Mouse (Mus musculus): ENCODE measurements around the gene Plekhd1. TPM values are rescaled to one million over a fixed set of nuclear protein-coding genes. Genes with fewer than 3 reads are reported as not detected.

Plekhd1 gene
- total RNA-seq, 2 experiments from 2014 or later = 6.2 to 7.5 TPM

- DNase-seq (ENCODE audit: extremely low spot score in 1 of 2, low spot score in 1 of 2) = no peak
Measured at GRCm38 (mm10) chr12:80744614-80745013, 52.2 kb downstream of the Plekhd1 start.

GRCm38 (mm10) chr12:80746031-80746813 is 53.8 kb downstream of the Plekhd1 start:
- DNase-seq (ENCODE audit: extremely low spot score in 1 of 2, low spot score in 1 of 2) = peak; percentile 22 to 29

DNA sequence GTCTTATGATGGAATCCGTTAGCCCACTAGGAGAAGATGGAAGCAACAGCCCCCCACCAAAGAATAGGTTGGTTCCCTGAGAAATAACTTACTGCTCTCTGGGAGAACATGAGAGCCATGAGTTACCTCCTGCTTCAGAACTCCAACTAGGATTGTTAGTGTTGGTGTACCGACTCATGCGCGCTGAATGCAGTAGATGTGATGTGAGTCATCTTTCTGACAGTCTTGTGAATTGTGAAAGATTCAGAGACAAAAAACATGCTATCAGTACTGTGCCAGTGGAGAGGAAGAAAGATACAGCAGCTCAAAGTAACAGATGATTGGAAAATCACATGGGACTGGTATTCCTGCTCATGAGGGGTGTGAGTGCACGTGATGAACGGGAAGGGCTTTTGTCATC is 59.2 kb downstream of the Plekhd1 start:
- no peak for DNase-seq (ENCODE audit: extremely low spot score in 1 of 2, low spot score in 1 of 2)

GRCm38 (mm10) chr12:80757751-80758558 is 65.6 kb downstream of the Plekhd1 start:
- DNase-seq (ENCODE audit: extremely low spot score in 1 of 2, low spot score in 1 of 2) = no peak

GRCm38 (mm10) chr12:80758559-80759386 is 66.4 kb downstream of the Plekhd1 start:
- peak in 1 of 2 experiments; percentile 12 for DNase-seq (ENCODE audit: extremely low spot score in 1 of 2, low spot score in 1 of 2)

GRCm38 (mm10) chr12:80759387-80759712 is 67.0 kb downstream of the Plekhd1 start:
- no peak for DNase-seq (ENCODE audit: extremely low spot score in 1 of 2, low spot score in 1 of 2)

GRCm38 (mm10) chr12:80759713-80760395 is 67.5 kb downstream of the Plekhd1 start:
- peak; percentile 33 to 49 for DNase-seq (ENCODE audit: extremely low spot score in 1 of 2, low spot score in 1 of 2)

DNA sequence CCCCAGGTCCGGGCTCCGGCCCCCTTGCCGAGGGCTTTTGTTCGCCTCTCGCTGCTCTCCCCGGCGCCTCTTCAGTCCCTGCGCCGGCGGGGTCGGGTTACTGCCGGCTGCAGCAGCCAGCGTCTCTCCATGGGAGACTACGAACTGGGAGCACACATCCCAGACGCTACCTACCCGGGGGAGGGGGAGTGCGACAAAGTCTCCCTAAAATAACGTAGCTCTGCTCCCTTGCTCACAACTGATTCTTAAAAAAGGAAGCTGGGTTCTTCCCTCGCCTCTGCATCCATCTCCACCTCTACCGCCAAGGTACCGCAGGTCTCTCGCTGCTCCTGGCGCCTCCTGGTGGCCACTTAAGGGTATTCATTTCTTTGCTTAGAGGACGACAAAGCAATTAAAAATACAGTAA is 68.0 kb downstream of the Plekhd1 start, which contains the start of gene Ccdc177:
TSS of gene Ccdc177 (minus strand) at position 292 of the 406 bp plus-strand sequence.
- peak; percentile 70 to 89 for DNase-seq (ENCODE audit: extremely low spot score in 1 of 2, low spot score in 1 of 2)

DNA sequence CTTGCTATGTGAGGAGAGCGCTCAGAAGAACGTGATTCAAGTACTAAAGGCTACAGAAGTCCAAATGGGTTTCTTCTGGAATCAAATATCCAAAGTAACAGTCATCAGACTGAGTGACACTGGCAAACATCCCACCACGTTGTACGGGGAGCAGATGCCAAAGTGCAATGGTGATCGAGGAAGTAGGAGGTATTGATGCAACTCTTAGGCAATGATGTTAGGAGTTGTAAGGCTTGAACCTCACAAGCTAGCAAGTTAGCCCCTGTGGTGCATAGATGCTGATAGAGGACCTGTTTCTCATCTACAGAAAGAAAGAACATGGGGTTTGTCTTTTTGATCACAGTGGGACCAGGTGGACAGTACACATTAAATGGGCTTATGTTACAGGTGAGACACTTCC is 70.6 kb downstream of the Plekhd1 start:
- DNase-seq (ENCODE audit: extremely low spot score in 1 of 2, low spot score in 1 of 2) = no peak

DNA sequence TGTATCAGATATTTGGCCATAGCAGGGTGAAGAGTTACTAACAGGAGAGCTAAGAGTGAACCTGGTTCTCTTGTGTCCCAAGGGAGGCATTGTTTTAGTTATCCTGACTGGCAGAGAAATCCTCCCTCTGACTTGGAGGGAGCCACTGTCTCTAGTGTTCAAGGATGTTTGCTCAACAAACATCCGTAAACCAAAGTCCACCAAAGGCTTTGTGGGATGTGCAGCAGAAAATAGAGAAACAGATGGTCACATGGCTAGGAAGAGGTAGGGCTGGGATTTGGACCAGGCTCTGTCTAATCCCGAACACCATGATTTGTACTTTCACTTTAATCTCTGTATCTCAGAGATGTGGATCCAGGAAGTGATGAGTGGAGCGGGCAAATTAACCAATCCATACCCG is 71.7 kb downstream of the Plekhd1 start:
- DNase-seq (ENCODE audit: extremely low spot score in 1 of 2, low spot score in 1 of 2) = no peak

GRCm38 (mm10) chr12:80769697-80770096 is 77.3 kb downstream of the Plekhd1 start:
- peak; percentile 69 to 83 for DNase-seq (ENCODE audit: extremely low spot score in 1 of 2, low spot score in 1 of 2)

Other genes starting within 250 kb of the Plekhd1 start
- 100 to 1,000 TPM in 1 of 2 experiments, 10 to 100 TPM in 1; 91.5 to 107 TPM for gene Exd2, start 229.5 kb upstream of the Plekhd1 start, total RNA-seq (2021)
- gene Galnt16, start 174.3 kb upstream of the Plekhd1 start, total RNA-seq (2021) = 100 to 1,000 TPM; 152 to 160 TPM
- gene Slc39a9, start 48.7 kb upstream of the Plekhd1 start, total RNA-seq (2021) = 10 to 100 TPM; 37.3 to 42.7 TPM
- gene Erh, start 48.2 kb upstream of the Plekhd1 start, total RNA-seq (2021) = 10 to 100 TPM; 37.0 to 42.8 TPM
- 10 to 100 TPM; 17.6 to 19.2 TPM for gene Ccdc177, start 68.1 kb downstream of the Plekhd1 start, total RNA-seq (2021)
- 10 to 100 TPM; 59.9 to 64.5 TPM for gene Susd6, start 97.9 kb downstream of the Plekhd1 start, total RNA-seq (2021)